Comparison of ENCODE assay signal across 17 mouse cellular contexts in the genomic region with DNA sequence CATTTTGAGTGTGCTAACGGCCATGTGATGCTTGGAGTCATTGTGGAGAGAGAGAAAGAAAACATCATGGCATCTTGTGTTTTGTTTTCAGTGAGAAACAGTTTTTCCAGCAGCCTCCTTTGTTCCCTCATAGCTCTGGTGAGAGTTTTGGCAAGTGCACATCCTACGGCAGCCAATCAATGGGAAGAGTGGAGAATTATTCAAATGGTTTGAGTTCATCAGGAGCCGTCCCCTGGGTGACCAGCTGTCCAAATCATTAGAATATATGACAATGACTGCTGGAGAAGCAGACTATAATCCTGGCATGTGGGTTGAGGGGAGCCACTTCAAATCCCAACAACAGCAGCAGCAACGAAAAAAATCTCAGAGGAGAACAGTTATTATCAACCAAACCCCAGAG. TPM values are rescaled to one million over a fixed set of nuclear protein-coding genes. Genes with fewer than 3 reads are reported as not detected.
DNase-seq lines count a peak whose midpoint lies in the region; ATAC-seq and TF ChIP-seq lines count a peak whose summit lies in the region.
"Had no signal": no experiment of that assay in that cellular context is flagged by ENCODE, and none has a peak within 500 bp of the region (broad histone marks: within the 10 kb centered on the region; RNA-seq: fewer than 3 reads in every experiment).

No protein-coding gene starts in this region.

- H3K27me3 ChIP-seq in forebrain, embryonic 14.5 days (replicated peaks; ENCODE audit: control insufficient read depth, insufficient read depth, low read length), result no peaks in the 10 kb centered on the region
- H3K27me3 ChIP-seq in forebrain, embryonic 12.5 days, result no peaks in the 10 kb centered on the region
- H3K27me3 ChIP-seq in neural tube, embryonic 12.5 days (replicated peaks), result no peaks in the 10 kb centered on the region
- no peaks in the 10 kb centered on the region for H3K27me3 ChIP-seq in hindbrain, postnatal 0 days (ENCODE audit: insufficient read depth, low read length)
- H3K27me3 ChIP-seq: embryonic facial prominence, embryonic 13.5 days; heart, embryonic 13.5 days had no signal

- no peaks in the 10 kb centered on the region for H3K9me3 ChIP-seq in forebrain, embryonic 14.5 days (replicated peaks; ENCODE audit: control insufficient read depth, low read length)
- H3K9me3 ChIP-seq in forebrain, embryonic 12.5 days, result no peaks in the 10 kb centered on the region
- no peaks in the 10 kb centered on the region for H3K9me3 ChIP-seq in neural tube, embryonic 12.5 days
- no peaks in the 10 kb centered on the region for H3K9me3 ChIP-seq in hindbrain, postnatal 0 days (ENCODE audit: low read length)
- H3K9me3 ChIP-seq: embryonic facial prominence, embryonic 13.5 days; heart, embryonic 13.5 days had no signal

- H3K9ac ChIP-seq in forebrain, embryonic 14.5 days (ENCODE audit: low read length), result no peak overlapping the region
- no peak overlapping the region for H3K9ac ChIP-seq in forebrain, embryonic 12.5 days
- H3K9ac ChIP-seq in neural tube, embryonic 12.5 days, result no peak overlapping the region
- H3K9ac ChIP-seq in hindbrain, postnatal 0 days (replicated peaks; ENCODE audit: low read length), result no peak overlapping the region
- H3K9ac ChIP-seq: embryonic facial prominence, embryonic 13.5 days; heart, embryonic 13.5 days had no signal

- WGBS in forebrain, embryonic 14.5 days, result 37% methylated on average over 4 of the region's 4 CpGs
- 54% methylated on average over 4 of the region's 4 CpGs for WGBS in forebrain, embryonic 12.5 days
- WGBS in neural tube, embryonic 12.5 days, result 56% methylated on average over 4 of the region's 4 CpGs
- 26% methylated on average over 4 of the region's 4 CpGs for WGBS in hindbrain, postnatal 0 days

- H3K4me1 ChIP-seq in forebrain, embryonic 14.5 days (ENCODE audit: control insufficient read depth, insufficient read depth, low read length), result peaks cover 5% of the 10 kb centered on the region
- peaks cover 7% of the 10 kb centered on the region; the same call in 1 of the 2 replicates for H3K4me1 ChIP-seq in forebrain, embryonic 12.5 days
- H3K4me1 ChIP-seq in neural tube, embryonic 12.5 days, result no peaks in the 10 kb centered on the region
- H3K4me1 ChIP-seq in hindbrain, postnatal 0 days (ENCODE audit: insufficient read depth, low read length), result no peaks in the 10 kb centered on the region

- TF ChIP-seq CTCF in hindbrain, postnatal 0 days (IDR thresholded peaks at IDR 0.05; ENCODE audit: low read depth), result no peak

- H3K4me2 ChIP-seq in forebrain, embryonic 14.5 days (ENCODE audit: low read length), result no peak overlapping the region
- H3K4me2 ChIP-seq in forebrain, embryonic 12.5 days, result no peak overlapping the region
- no peak overlapping the region for H3K4me2 ChIP-seq in neural tube, embryonic 12.5 days (replicated peaks)
- no peak overlapping the region for H3K4me2 ChIP-seq in hindbrain, postnatal 0 days (ENCODE audit: low read depth, low read length)
- H3K4me2 ChIP-seq: embryonic facial prominence, embryonic 13.5 days; heart, embryonic 13.5 days had no signal

- H3K36me3 ChIP-seq in forebrain, embryonic 14.5 days (ENCODE audit: control insufficient read depth, insufficient read depth, low read length), result no peaks in the 10 kb centered on the region
- no peaks in the 10 kb centered on the region for H3K36me3 ChIP-seq in forebrain, embryonic 12.5 days (replicated peaks)
- H3K36me3 ChIP-seq in neural tube, embryonic 12.5 days, result no peaks in the 10 kb centered on the region
- H3K36me3 ChIP-seq in hindbrain, postnatal 0 days (ENCODE audit: insufficient read depth, low read length), result no peaks in the 10 kb centered on the region
- H3K36me3 ChIP-seq: embryonic facial prominence, embryonic 13.5 days; heart, embryonic 13.5 days had no signal

- peak; percentile 72 for ATAC-seq in forebrain, embryonic 14.5 days
- no peak for ATAC-seq in forebrain, embryonic 12.5 days (ENCODE audit: low FRiP score)
- ATAC-seq in neural tube, embryonic 12.5 days (ENCODE audit: low FRiP score, low read depth), result peak; percentile 65; the same call in 1 of the 2 replicates
- ATAC-seq in hindbrain, postnatal 0 days, result peak; percentile 84

- no peak overlapping the region for H3K4me3 ChIP-seq in forebrain, embryonic 14.5 days (ENCODE audit: low read depth, low read length)
- no peak overlapping the region for H3K4me3 ChIP-seq in forebrain, embryonic 12.5 days (replicated peaks)
- no peak overlapping the region for H3K4me3 ChIP-seq in neural tube, embryonic 12.5 days
- no peak overlapping the region for H3K4me3 ChIP-seq in hindbrain, postnatal 0 days (ENCODE audit: low read length)
- H3K4me3 ChIP-seq: embryonic facial prominence, embryonic 13.5 days; heart, embryonic 13.5 days had no signal

- DNase-seq in forebrain, embryonic 14.5 days (ENCODE audit: low spot score), result peak; percentile 54
- no peak for DNase-seq in neural tube, embryonic 10.5 days (ENCODE audit: extremely low spot score, low spot score)
- peak; percentile 63 for DNase-seq in hindbrain, postnatal 0 days (ENCODE audit: low spot score)
- no peak for DNase-seq in layer of hippocampus, postnatal 10 days (ENCODE audit: low spot score in 2 of 2)
- no peak for DNase-seq in yolk sac, embryonic 10.5 days (ENCODE audit: low spot score)
- no peak for DNase-seq in liver
- DNase-seq: adrenal gland, postnatal 10 days; cerebellum, adult 2 months; kidney, adult 11 months; kidney, postnatal 10 days; lung, postnatal 10 days; right cerebral cortex, postnatal 4 days; thymus, postnatal 4 days had no signal

- H3K27ac ChIP-seq in forebrain, embryonic 14.5 days (ENCODE audit: low read depth, low read length), result no peak overlapping the region
- no peak overlapping the region for H3K27ac ChIP-seq in forebrain, embryonic 12.5 days
- no peak overlapping the region for H3K27ac ChIP-seq in neural tube, embryonic 12.5 days
- H3K27ac ChIP-seq in hindbrain, postnatal 0 days, result no peak overlapping the region
- H3K27ac ChIP-seq: embryonic facial prominence, embryonic 13.5 days; heart, embryonic 13.5 days had no signal

RNA-seq across cellular contexts. Expression of a gene that starts 2.8 kb away (rescaled TPM):
- polyA plus RNA-seq in forebrain, embryonic 14.5 days (2014; fragmentation: Nextera tagmentation; extraction: Ambion mirVana), result 1.3 and 1.4 TPM in 2 replicates
- polyA plus RNA-seq in forebrain, embryonic 12.5 days (2016; fragmentation: Nextera tagmentation; extraction: Ambion mirVana), result 1.00 and 1.1 TPM in 2 replicates
- 1.2 and 1.4 TPM in 2 replicates for polyA plus RNA-seq in neural tube, embryonic 12.5 days (2016; fragmentation: Nextera tagmentation; extraction: Ambion mirVana)
- total RNA-seq in hindbrain, postnatal 0 days (2014; rRNA removed), result 1.7 and 2.5 TPM in 2 replicates
- 0.96 and 1.1 TPM in 2 replicates for polyA plus RNA-seq in hindbrain, postnatal 0 days (2015; fragmentation: Nextera tagmentation; extraction: Ambion mirVana)
- 1 to 10 TPM; 3.3 to 4.9 TPM for total RNA-seq in layer of hippocampus, postnatal 10 days (2021)

Comparison
In these comparisons a context has a peak if more than half of its experiments do, and no peak if none do; other contexts are left out.
1. DNase-seq: peak in forebrain, embryonic 14.5 days (single experiment) and hindbrain, postnatal 0 days (single experiment); none in neural tube, embryonic 10.5 days (single experiment), layer of hippocampus, postnatal 10 days (0 of 2), yolk sac, embryonic 10.5 days (single experiment) and liver (single experiment).